Mouse (Mus musculus) neural tube, embryonic 11.5 days (tissue): ENCODE results near the gene Klhl11. TPM values are rescaled to one million over a fixed set of nuclear protein-coding genes. Genes with fewer than 3 reads are reported as not detected.

Experiments
- ATAC-seq: fragments of 200-750 bp; cut with Nextera tagmentation; 2 replicates; pipeline ENCODE4 v1.8.0; 2017; ENCODE audit warnings: moderate number of reproducible peaks, mild to moderate bottlenecking, moderate TSS enrichment, moderate library complexity; ENCODE audit not compliant: insufficient read depth, low FRiP score, low TSS enrichment
- DNase-seq: peaks from one replicate; pipeline ENCODE4 v3.0.0-alpha.2; 2015; ENCODE audit warnings: low spot score
- H3K27ac ChIP-seq: fragments of 300-500 bp; sonication (generic); 2 replicates; pipeline ENCODE4 v1.5.1; 2014; ENCODE audit warnings: low read depth, mild to moderate bottlenecking, low read length
- H3K27me3 ChIP-seq: fragments of 300-500 bp; sonication (generic); 2 replicates; pipeline ENCODE4 v1.6.1; 2014; ENCODE audit warnings: mild to moderate bottlenecking, low read length, mixed read lengths; ENCODE audit not compliant: control insufficient read depth, insufficient read depth
- H3K36me3 ChIP-seq: fragments of 300-500 bp; sonication (generic); 2 replicates; pipeline ENCODE4 v1.6.1; 2014; ENCODE audit warnings: mild to moderate bottlenecking, low read length, moderate library complexity, mixed read lengths; ENCODE audit not compliant: control insufficient read depth, insufficient read depth
- H3K4me1 ChIP-seq: fragments of 300-500 bp; sonication (generic); 2 replicates; pipeline ENCODE4 v1.6.1; 2014; ENCODE audit warnings: low read length, mixed read lengths; ENCODE audit not compliant: control insufficient read depth, insufficient read depth
- H3K4me2 ChIP-seq: fragments of 300-500 bp; sonication (generic); 2 replicates; pipeline ENCODE4 v1.6.1; 2014; ENCODE audit warnings: low read depth, mild to moderate bottlenecking, moderate library complexity
- H3K4me3 ChIP-seq: fragments of 300-500 bp; sonication (generic); 2 replicates; pipeline ENCODE4 v1.5.1; 2014; ENCODE audit warnings: low read depth, low read length
- H3K9ac ChIP-seq: fragments of 300-500 bp; sonication (generic); 2 replicates; pipeline ENCODE4 v1.6.1; 2014; ENCODE audit warnings: mild to moderate bottlenecking, low read length
- H3K9me3 ChIP-seq: fragments of 300-500 bp; sonication (generic); 2 replicates; pipeline ENCODE4 v1.6.1; 2016; ENCODE audit warnings: low read length; ENCODE audit not compliant: control insufficient read depth
- WGBS: fragments of 180-500 bp; shearing (Covaris S2); extraction: QIAGEN DNeasy Blood & Tissue Kit; methylation state at CpG from one replicate; pipeline ENCODE4 v1.1.7; 2014; 5-methylcytosine and 5-hydroxymethylcytosine counted together
- polyA plus RNA-seq: library from polyadenylated mRNA; unstranded; fragments of >200 nt; fragmentation: Nextera tagmentation; extraction: Ambion mirVana; gene quantifications from 2 replicates; pipeline ENCODE4 v1.2.1, GENCODE M21; 2014

Klhl11 gene
- polyA plus RNA-seq, 1 experiment from 2014 or later = 13.9 TPM

GRCm38 (mm10) chr11:100484461-100484860 lies 11.9 kb upstream of the Klhl11 start:
- Histone ChIP-seq H3K9ac (no peak overlapping the region), H3K4me1 (no peaks in the 10 kb centered on the region), H3K4me2 (no peak overlapping the region), H3K9me3 (no peaks in the 10 kb centered on the region), H3K27me3 (no peaks in the 10 kb centered on the region), H3K4me3 (no peak overlapping the region), H3K27ac (no peak overlapping the region), H3K36me3 (peaks cover 31% of the 10 kb centered on the region)
- ATAC-seq (no peak), DNase-seq (no peak)
- 93% methylated on average over 3 of the region's 3 CpGs for WGBS

- WGBS = 93% methylated on average over 7 of the region's 7 CpGs
- DNase-seq = no peak
Measured at GRCm38 (mm10) chr11:100479152-100479551, 6.6 kb upstream of the Klhl11 start.

DNA sequence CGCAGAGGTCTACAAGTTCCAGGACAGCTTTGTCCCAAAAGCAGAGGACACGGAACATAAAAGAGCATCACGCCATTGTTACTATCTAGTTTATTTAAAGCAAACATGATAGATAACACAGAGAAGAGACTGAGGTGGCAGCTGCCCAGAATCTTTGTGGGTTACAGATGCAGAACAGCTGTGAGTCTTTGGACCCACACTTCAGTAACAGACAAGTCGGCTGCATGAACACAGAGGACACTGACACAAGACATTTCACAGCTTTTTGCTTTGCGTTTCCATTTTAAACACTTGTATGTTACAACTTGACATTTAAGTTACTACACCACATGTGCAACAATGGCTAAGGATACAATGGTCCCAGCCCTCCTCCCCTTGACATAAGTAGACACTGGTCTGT lies 3.7 kb upstream of the Klhl11 start:
- WGBS = 95% methylated on average over 5 of the region's 5 CpGs
- Histone ChIP-seq H3K36me3 (peaks cover 17% of the 10 kb centered on the region), H3K9ac (no peak overlapping the region), H3K4me2 (no peak overlapping the region), H3K27me3 (no peaks in the 10 kb centered on the region), H3K4me3 (no peak overlapping the region), H3K9me3 (no peaks in the 10 kb centered on the region), H3K4me1 (peaks cover 1% of the 10 kb centered on the region), H3K27ac (no peak overlapping the region)
- DNase-seq (no peak), ATAC-seq (no peak)

More at GRCm38 (mm10) chr11:100479152-100479551, 6.6 kb upstream of the Klhl11 start:
- Histone ChIP-seq H3K9me3 (no peaks in the 10 kb centered on the region), H3K27me3 (no peaks in the 10 kb centered on the region), H3K4me2 (no peak overlapping the region), H3K4me3 (no peak overlapping the region), H3K36me3 (peaks cover 22% of the 10 kb centered on the region), H3K9ac (no peak overlapping the region), H3K27ac (no peak overlapping the region), H3K4me1 (no peaks in the 10 kb centered on the region)
- ATAC-seq = no peak

DNA sequence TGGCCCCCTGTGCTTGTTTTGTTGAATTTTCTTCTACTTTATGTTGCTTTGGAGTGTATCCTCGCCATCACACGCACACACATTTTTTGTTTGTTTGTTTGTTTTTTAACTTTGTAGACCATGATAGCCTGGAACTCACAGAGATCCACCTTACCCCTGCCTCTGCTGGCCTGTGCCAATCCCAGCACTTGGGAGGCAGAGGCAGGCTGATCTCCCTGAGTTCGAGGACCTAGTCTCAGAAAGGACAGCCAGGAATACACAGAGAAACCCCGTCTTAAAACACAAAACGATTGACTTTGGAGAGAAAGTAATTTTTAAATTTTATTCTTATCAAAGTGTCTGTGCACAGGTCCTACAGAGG lies 374 bp upstream of the Klhl11 start:
- no peak for DNase-seq
- ATAC-seq = peak; percentile 43; the same call in 1 of the 2 replicates
- peaks cover 11% of the 10 kb centered on the region for H3K4me1 ChIP-seq
- H3K4me3 ChIP-seq = no peak overlapping the region
- H3K27me3 ChIP-seq = no peaks in the 10 kb centered on the region
- H3K36me3 ChIP-seq = 0 out of 2 replicates have a peak, but pooled peaks cover 3% of the 10 kb centered on the region
- no peak overlapping the region for H3K9ac ChIP-seq
- 33% methylated on average over 5 of the region's 5 CpGs for WGBS
- H3K27ac ChIP-seq = no peak overlapping the region
- H3K4me2 ChIP-seq = no peak overlapping the region
- no peaks in the 10 kb centered on the region for H3K9me3 ChIP-seq

DNA sequence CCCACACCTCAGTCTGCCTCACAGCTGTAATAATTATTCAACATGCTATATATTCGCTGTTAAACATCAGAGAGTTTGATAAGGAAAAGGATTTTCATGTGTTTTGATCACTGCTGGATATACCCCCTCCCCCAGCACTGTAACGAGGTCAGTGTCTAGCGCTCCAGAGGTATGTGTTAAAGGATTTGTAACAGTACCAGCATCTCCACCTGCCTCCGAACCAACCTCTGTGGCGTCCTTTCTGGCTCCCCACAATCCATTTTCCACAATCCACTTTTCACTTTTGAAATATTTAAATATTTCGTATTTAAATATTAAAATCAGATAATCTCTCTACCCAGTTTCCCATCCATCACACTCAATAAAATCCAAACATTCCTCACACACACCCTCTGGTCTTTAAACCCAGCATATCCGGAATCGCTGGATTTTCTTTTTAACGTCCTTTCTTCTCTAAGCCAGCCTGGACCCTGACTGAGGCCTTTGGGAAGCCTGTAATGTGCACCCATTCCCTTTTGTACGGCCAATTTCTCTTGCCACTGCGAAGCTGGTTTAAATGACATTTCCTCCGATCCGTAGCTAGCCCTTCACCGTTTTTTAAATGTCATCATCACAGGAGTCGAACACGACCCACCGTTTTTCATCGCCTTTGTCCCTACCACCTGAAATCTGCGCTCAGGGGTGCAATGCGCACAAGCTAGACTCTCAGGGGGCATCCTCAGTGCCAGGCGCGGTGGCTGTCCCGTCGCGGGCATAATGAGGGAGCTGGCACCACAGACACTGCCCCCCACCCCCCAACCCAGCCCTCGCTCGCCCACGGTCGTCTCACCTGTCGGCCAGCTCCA lies 967 bp downstream of the Klhl11 start:
- WGBS = 6% methylated on average over 30 of the region's 30 CpGs
- Histone ChIP-seq H3K4me3 (peak overlapping the region; percentile 96), H3K9me3 (no peaks in the 10 kb centered on the region), H3K9ac (peak overlapping the region; percentile 96), H3K27ac (peak overlapping the region; percentile 58; the same call in 1 of the 2 replicates), H3K4me2 (peak overlapping the region; percentile 93), H3K27me3 (no peaks in the 10 kb centered on the region), H3K4me1 (peaks cover 11% of the 10 kb centered on the region), H3K36me3 (peaks cover 3% of the 10 kb centered on the region; the same call in 1 of the 2 replicates)
- DNase-seq (no peak), ATAC-seq (no peak)

- Histone ChIP-seq H3K27ac (no peak overlapping the region), H3K36me3 (peaks cover 7% of the 10 kb centered on the region), H3K4me1 (peaks cover 6% of the 10 kb centered on the region), H3K9me3 (no peaks in the 10 kb centered on the region), H3K9ac (no peak overlapping the region), H3K4me2 (no peak overlapping the region), H3K4me3 (no peak overlapping the region), H3K27me3 (no peaks in the 10 kb centered on the region)
- 84% methylated on average over 1 of the region's 1 CpGs for WGBS
- ATAC-seq (no peak), DNase-seq (no peak)
Measured at GRCm38 (mm10) chr11:100465833-100466232, 6.7 kb downstream of the Klhl11 start.

GRCm38 (mm10) chr11:100465229-100465792 lies 7.2 kb downstream of the Klhl11 start:
- DNase-seq = no peak
- peaks cover 7% of the 10 kb centered on the region for H3K36me3 ChIP-seq
- ATAC-seq = no peak

DNA sequence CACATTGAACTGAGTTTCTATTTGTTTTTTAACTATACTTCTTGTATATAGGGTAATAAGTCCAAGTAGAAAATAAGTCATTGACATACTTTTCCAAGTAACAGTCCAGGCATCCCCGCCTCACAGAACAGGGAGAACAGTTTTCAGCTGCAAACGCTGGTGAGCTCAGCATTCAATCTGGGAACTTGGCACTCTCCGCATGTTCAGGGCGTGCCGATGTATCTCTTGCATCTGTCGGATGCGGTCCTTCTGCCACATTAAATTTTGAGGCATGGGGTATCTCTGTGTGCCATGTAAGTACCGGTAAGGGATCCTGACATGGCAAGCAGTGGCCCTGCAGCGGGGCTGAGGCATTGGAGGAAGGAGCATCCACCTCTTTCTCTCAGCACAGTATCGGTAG lies 9.8 kb downstream of the Klhl11 start:
- 96% methylated on average over 10 of the region's 10 CpGs for whole genome bisulfite sequencing
- ATAC-seq = no peak
- Histone ChIP-seq H3K4me3 (no peak overlapping the region), H3K36me3 (peaks cover 7% of the 10 kb centered on the region), H3K9ac (no peak overlapping the region), H3K4me1 (no peaks in the 10 kb centered on the region), H3K9me3 (no peaks in the 10 kb centered on the region), H3K27ac (no peak overlapping the region), H3K27me3 (no peaks in the 10 kb centered on the region), H3K4me2 (no peak overlapping the region)
- no peak for DNase-seq

More at GRCm38 (mm10) chr11:100465229-100465792, 7.2 kb downstream of the Klhl11 start:
- Histone ChIP-seq H3K9ac (no peak overlapping the region), H3K27me3 (no peaks in the 10 kb centered on the region), H3K27ac (no peak overlapping the region), H3K4me1 (peaks cover under 1% of the 10 kb centered on the region), H3K4me2 (no peak overlapping the region), H3K4me3 (no peak overlapping the region), H3K9me3 (no peaks in the 10 kb centered on the region)
- 95% methylated on average over 1 of the region's 1 CpGs for WGBS

GRCm38 (mm10) chr11:100457711-100458110 lies 14.8 kb downstream of the Klhl11 start:
- H3K27me3 ChIP-seq = no peaks in the 10 kb centered on the region
- H3K9me3 ChIP-seq = no peaks in the 10 kb centered on the region
- no peak for ATAC-seq
- no peak overlapping the region for H3K4me3 ChIP-seq
- no peak overlapping the region for H3K4me2 ChIP-seq
- H3K36me3 ChIP-seq = no peaks in the 10 kb centered on the region; the same call in none of the 2 replicates
- WGBS = 95% methylated on average over 5 of the region's 5 CpGs
- H3K9ac ChIP-seq = no peak overlapping the region
- no peaks in the 10 kb centered on the region for H3K4me1 ChIP-seq
- DNase-seq = no peak
- H3K27ac ChIP-seq = no peak overlapping the region
